Mouse (Mus musculus) G1E (cell line): Measurements from ENCODE around the gene Pde4d. TPM values are rescaled to one million over a fixed set of nuclear protein-coding genes. Genes with fewer than 3 reads are reported as not detected.

Experiments
- ATAC-seq: 2 replicates; pipeline ENCODE4 v1.8.0; 2016; ENCODE audit warnings: mild to moderate bottlenecking; ENCODE audit not compliant: insufficient number of reproducible peaks, poor library complexity, low FRiP score, severe bottlenecking; ENCODE audit errors: extremely low read depth
- DNase-seq: peaks from one replicate; pipeline ENCODE4 v3.0.0; 2012; ENCODE audit warnings: low spot score
- H3K27me3 ChIP-seq: 2 replicates; pipeline ENCODE4 v1.6.1; 2012; ENCODE audit warnings: mild to moderate bottlenecking, low read length, inconsistent platforms; ENCODE audit not compliant: insufficient read depth
- H3K36me3 ChIP-seq: replicated peaks from 2 replicates; pipeline ENCODE3; 2012; ENCODE audit warnings: mild to moderate bottlenecking, inconsistent platforms
- H3K4me1 ChIP-seq: 2 replicates; pipeline ENCODE4 v1.6.1; 2012; ENCODE audit warnings: low read depth, low read length, inconsistent platforms, mixed read lengths; ENCODE audit not compliant: insufficient read depth
- H3K4me3 ChIP-seq: 2 replicates; pipeline ENCODE4 v1.5.1; 2012; ENCODE audit warnings: low read depth, mild to moderate bottlenecking, inconsistent platforms, low read length, moderate library complexity, mixed read lengths
- H3K9me3 ChIP-seq: replicated peaks from 2 replicates; pipeline ENCODE4 v1.6.1; 2012; ENCODE audit warnings: inconsistent platforms
- CTCF ChIP-seq: IDR thresholded peaks from 2 replicates; pipeline ENCODE4 v1.5.1; 2012; ENCODE audit warnings: low read depth, low read length, inconsistent platforms, mixed read lengths
- GATA1 ChIP-seq: IDR thresholded peaks from 2 replicates; pipeline ENCODE4 v1.6.1; 2012; ENCODE audit warnings: borderline replicate concordance, low read length, inconsistent platforms, mixed read lengths
- GATA2 ChIP-seq: IDR thresholded peaks from 2 replicates; pipeline ENCODE4 v1.6.1; 2012; ENCODE audit warnings: low read depth, low read length, inconsistent platforms, borderline replicate concordance
- POLR2AphosphoS5 ChIP-seq: IDR thresholded peaks from 2 replicates; pipeline ENCODE4 v1.6.1; 2012; ENCODE audit warnings: low read depth, low read length, inconsistent platforms; ENCODE audit not compliant: insufficient replicate concordance
- TAL1 ChIP-seq: conservative IDR thresholded peaks from 2 replicates; pipeline ENCODE4 v1.6.1; 2012; ENCODE audit warnings: low read depth, low read length, inconsistent platforms, mixed read lengths
- polyA plus RNA-seq: library from polyadenylated mRNA; stranded (reverse); fragments of >175 nt; gene quantifications from 2 replicates; pipeline ENCODE4 v1.2.3, GENCODE M21; 2012
- total RNA-seq, 2 experiments: library from RNA; stranded (forward) in 1 of 2; stranded (reverse) in 1 of 2; fragments of 200-1000 nt in 1 of 2; fragments of >200 nt in 1 of 2; fragmentation: Nextera tagmentation in 1 of 2; gene quantifications; 2 replicates each; pipeline ENCODE4 v1.2.3; 2014 to 2017

Gene Pde4d
- total and polyA plus RNA-seq, 3 experiments = 8.2 to 124 (median 22.6) TPM

DNA sequence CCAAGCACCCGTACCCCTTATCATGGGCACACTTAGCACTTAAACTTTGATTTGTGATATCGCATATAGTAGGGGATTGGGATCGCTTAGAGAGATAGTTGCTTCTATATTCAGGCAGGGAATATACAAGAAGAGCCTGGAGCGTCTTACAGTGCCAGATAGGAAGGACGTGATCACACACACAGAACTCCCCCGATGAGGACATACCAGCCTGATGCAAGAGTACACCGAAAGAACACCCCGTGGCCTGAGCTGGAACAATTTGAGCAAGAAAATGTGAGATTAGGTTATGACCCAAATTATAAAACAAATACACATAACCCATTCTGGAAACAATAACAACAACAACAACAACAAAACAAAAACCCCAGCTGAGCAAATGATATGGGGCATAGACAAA, 1461.2 kb downstream of the Pde4d start:
- no peak for ATAC-seq
- Histone ChIP-seq H3K4me1 (peaks cover 22% of the 10 kb centered on the region), H3K36me3 (peaks cover 58% of the 10 kb centered on the region), H3K9me3 (no peaks in the 10 kb centered on the region), H3K4me3 (no peak overlapping the region), H3K27me3 (no peaks in the 10 kb centered on the region)
- DNase-seq = no peak
- TF ChIP-seq TAL1 (no peak), GATA1 (no peak), CTCF (no peak), POLR2AphosphoS5 (no peak), GATA2 (no peak)

- TF ChIP-seq TAL1 (no peak), CTCF (no peak), POLR2AphosphoS5 (no peak), GATA1 (no peak)
- Histone ChIP-seq H3K27me3 (no peaks in the 10 kb centered on the region), H3K9me3 (no peaks in the 10 kb centered on the region), H3K4me1 (peaks cover 13% of the 10 kb centered on the region), H3K4me3 (no peak overlapping the region), H3K36me3 (peaks cover 70% of the 10 kb centered on the region)
- ATAC-seq = no peak
- DNase-seq = no peak
Measured at GRCm38 (mm10) chr13:109912635-109913034, 1462.9 kb downstream of the Pde4d start.

- DNase-seq (no peak), ATAC-seq (no peak)
- H3K4me3 ChIP-seq = no peak overlapping the region
- H3K36me3 ChIP-seq = peaks cover 79% of the 10 kb centered on the region
- no peaks in the 10 kb centered on the region for H3K9me3 ChIP-seq
- no peaks in the 10 kb centered on the region for H3K27me3 ChIP-seq
- H3K4me1 ChIP-seq = peaks cover 10% of the 10 kb centered on the region; the same call in 1 of the 2 replicates
- TF ChIP-seq GATA2 (no peak), TAL1 (no peak), GATA1 (no peak), CTCF (no peak), POLR2AphosphoS5 (no peak)
Measured at GRCm38 (mm10) chr13:109914246-109914645, 1464.5 kb downstream of the Pde4d start.

DNA sequence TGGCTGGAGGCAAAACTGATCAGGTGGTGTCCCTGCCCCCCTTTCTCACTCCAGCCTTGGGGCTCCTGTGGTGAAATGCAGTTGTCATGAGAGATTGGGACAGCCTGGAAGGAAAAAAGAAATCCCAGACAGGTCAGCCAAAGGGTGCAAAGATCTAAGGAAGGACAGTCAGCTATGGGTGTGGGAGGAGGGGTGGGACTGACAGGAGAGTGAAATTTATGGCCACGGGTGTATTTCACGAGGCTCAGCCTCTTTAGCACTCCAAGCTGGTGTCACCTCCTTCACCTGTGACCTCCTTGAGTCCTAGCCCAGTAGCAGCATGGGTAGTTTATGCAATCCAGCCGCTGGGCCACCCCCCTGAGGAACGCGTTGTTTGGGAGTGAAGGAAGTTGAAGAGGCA, 1465.1 kb downstream of the Pde4d start:
- TF ChIP-seq CTCF = no peak
- no peak for TF ChIP-seq GATA2
- TF ChIP-seq GATA1 = no peak
- TF ChIP-seq POLR2AphosphoS5 = no peak
- TF ChIP-seq TAL1 = no peak
- Histone ChIP-seq H3K9me3 (no peaks in the 10 kb centered on the region), H3K36me3 (peaks cover 76% of the 10 kb centered on the region), H3K27me3 (no peaks in the 10 kb centered on the region), H3K4me1 (peaks cover 7% of the 10 kb centered on the region; the same call in 1 of the 2 replicates), H3K4me3 (no peak overlapping the region)
- DNase-seq = no peak
- no peak for ATAC-seq

DNA sequence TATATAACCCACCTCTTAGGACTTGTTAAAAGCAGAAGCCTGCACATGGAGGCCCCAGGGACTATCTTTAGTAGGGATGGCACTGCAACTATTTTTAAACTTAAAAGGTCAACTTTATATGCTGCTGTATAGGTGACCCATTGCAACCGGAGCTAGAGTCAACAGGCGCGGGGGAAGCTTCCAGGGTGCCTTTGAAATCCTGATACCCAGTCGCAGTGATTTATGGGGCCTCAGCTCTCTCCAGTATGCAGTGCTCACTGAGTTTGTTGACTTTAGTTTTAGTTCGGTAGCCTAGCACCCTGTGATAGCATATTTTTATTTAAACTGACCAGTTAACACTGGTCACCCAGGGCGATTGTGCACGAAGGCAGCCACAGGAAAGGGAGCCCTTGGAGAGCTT, 1465.8 kb downstream of the Pde4d start:
- Histone ChIP-seq H3K4me3 (no peak overlapping the region), H3K9me3 (no peaks in the 10 kb centered on the region), H3K4me1 (peaks cover 7% of the 10 kb centered on the region; the same call in 1 of the 2 replicates), H3K36me3 (peaks cover 74% of the 10 kb centered on the region), H3K27me3 (no peaks in the 10 kb centered on the region)
- DNase-seq = no peak
- no peak for ATAC-seq
- TF ChIP-seq POLR2AphosphoS5 (no peak), GATA1 (no peak), TAL1 (no peak), GATA2 (no peak), CTCF (no peak)

DNA sequence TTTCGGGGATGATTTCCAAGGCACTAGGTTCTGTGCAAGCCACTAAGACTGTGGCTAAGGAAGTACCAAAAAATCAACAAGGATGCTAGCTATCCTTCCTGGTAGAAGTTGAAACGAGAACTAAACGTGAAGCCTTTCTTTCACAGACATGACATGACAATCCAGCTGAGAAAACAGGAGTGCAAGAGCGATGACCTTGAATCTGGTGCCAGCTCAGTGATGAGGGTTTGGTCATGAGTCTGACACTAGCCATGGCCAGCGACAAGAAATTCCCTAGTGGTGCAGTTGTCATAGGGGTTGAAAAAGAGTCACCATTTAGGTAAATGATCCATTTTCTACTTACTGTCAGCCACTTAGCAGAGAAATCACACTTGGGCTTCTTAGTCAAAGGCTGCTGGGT, 1466.2 kb downstream of the Pde4d start:
- Histone ChIP-seq H3K4me3 (no peak overlapping the region), H3K9me3 (no peaks in the 10 kb centered on the region), H3K27me3 (no peaks in the 10 kb centered on the region), H3K36me3 (peaks cover 71% of the 10 kb centered on the region), H3K4me1 (peaks cover 3% of the 10 kb centered on the region; the same call in 1 of the 2 replicates)
- TF ChIP-seq GATA1 (no peak), CTCF (no peak), TAL1 (no peak), GATA2 (no peak), POLR2AphosphoS5 (no peak)
- ATAC-seq (no peak), DNase-seq (no peak)

GRCm38 (mm10) chr13:109917551-109917950, 1467.8 kb downstream of the Pde4d start:
- ATAC-seq (no peak), DNase-seq (no peak)
- Histone ChIP-seq H3K4me1 (peaks cover 8% of the 10 kb centered on the region; the same call in 1 of the 2 replicates), H3K36me3 (peaks cover 65% of the 10 kb centered on the region), H3K9me3 (no peaks in the 10 kb centered on the region), H3K4me3 (no peak overlapping the region), H3K27me3 (no peaks in the 10 kb centered on the region)
- TF ChIP-seq TAL1 (no peak), GATA2 (no peak), CTCF (no peak), GATA1 (no peak), POLR2AphosphoS5 (no peak)
